Mouse (Mus musculus): ENCODE measurements around the gene Mical3.

DNA sequence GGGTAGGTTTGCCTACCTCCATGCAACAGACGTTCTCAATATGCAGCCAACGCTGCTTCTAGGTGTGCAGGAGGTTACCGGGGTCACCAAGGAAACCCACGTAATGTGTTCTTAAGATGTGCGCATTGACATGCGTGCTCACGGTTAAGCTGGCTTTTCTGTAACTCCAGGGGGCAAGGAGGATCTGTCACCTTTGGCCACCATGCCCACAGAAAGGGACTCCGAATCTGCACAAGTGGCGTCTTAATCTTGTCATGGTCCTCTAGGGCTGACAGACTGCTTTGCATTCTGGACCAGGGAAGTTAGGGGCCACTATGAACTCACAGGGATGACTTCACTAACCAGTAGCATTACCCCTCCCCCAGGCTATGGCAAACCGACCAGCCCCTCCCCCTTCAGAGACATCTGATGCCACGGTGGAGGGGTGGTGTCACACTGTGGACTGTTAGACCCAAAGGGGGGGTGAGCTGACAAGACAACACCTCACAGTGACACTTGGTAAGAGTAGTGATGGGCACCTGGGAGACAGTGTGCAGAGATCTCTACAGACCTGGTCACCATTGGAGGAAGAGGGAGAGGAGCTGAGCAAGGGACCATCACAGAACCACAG lies 192.7 kb downstream of the Mical3 start:
- TF ChIP-seq CTCF (IDR thresholded peaks at IDR 0.05): no peak
- no peak for TF ChIP-seq EP300 (IDR thresholded peaks at IDR 0.05; ENCODE audit: insufficient read depth, low read depth, low read length)
